Mouse (Mus musculus): Measurements from ENCODE around the gene Gatad1. TPM values are rescaled to one million over a fixed set of nuclear protein-coding genes. Genes with fewer than 3 reads are reported as not detected.

The Gatad1 gene
- total and polyA plus RNA-seq, 2 experiments from 2014 or later = 80.1 to 84.2 TPM

DNA sequence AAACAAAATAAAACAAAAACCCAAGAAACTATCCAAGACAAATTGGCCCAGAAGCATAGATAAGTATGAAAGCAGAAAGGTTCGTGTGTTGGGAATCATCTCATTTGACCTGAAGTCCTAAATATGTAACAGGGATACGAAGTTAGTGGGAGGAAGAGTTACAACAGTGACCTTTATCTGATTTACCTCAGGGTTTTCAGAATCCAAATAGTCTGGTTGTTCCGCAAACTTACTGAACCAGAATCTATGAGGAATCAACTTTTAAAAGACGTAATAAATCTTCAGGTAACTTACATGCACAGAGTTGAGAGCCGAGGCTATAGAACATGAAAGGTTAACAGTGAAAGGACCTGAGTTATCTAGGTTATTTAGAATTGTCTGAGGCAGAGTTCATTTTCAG, 58.2 kb downstream of the Gatad1 start:
- no peak for DNase-seq (ENCODE audit: low spot score)
- no peak overlapping the region for H3K9ac ChIP-seq (replicated peaks; ENCODE audit: low read length)
- H3K4me1 ChIP-seq (ENCODE audit: insufficient read depth, low read length) = peaks cover 5% of the 10 kb centered on the region; the same call in 1 of the 2 replicates
- no peaks in the 10 kb centered on the region for H3K27me3 ChIP-seq (ENCODE audit: insufficient read depth, low read length)
- TF ChIP-seq CTCF (IDR thresholded peaks at IDR 0.05; ENCODE audit: low read depth) = no peak
- no peak overlapping the region for H3K27ac ChIP-seq
- 92% methylated on average over 5 of the region's 5 CpGs for WGBS
- H3K36me3 ChIP-seq (ENCODE audit: insufficient read depth, low read length) = no peaks in the 10 kb centered on the region
- no peaks in the 10 kb centered on the region for H3K9me3 ChIP-seq (ENCODE audit: low read length)
- no peak overlapping the region for H3K4me3 ChIP-seq (ENCODE audit: low read length)
- H3K4me2 ChIP-seq (ENCODE audit: low read depth, low read length) = no peak overlapping the region
- no peak for ATAC-seq

DNA sequence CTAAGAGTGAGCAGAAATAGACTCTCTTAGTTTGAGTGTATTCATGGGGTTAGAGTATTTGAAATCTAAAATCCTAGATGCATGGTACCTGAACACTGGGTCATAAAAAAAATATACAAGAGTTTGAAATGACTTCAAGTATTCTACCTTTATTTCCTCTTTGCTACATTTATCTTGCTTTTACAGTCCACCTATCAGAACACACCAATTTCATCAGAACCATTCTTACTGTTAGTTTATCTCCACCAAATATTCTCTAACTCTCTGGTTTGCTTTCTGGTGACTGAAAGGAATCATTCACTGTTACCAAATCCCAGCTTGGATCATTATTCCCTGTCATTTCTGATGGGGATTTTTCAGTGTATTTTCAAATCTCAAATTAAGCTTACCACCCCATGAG, 59.8 kb downstream of the Gatad1 start:
- Histone ChIP-seq H3K4me3 (ENCODE audit: low read length) (peak overlapping the region; percentile 89), H3K9me3 (ENCODE audit: low read length) (no peaks in the 10 kb centered on the region), H3K27ac (no peak overlapping the region), H3K36me3 (ENCODE audit: insufficient read depth, low read length) (no peaks in the 10 kb centered on the region), H3K9ac (replicated peaks; ENCODE audit: low read length) (peak overlapping the region; percentile 80), H3K4me1 (ENCODE audit: insufficient read depth, low read length) (peaks cover 5% of the 10 kb centered on the region; the same call in 1 of the 2 replicates), H3K4me2 (ENCODE audit: low read depth, low read length) (peak overlapping the region; percentile 67), H3K27me3 (ENCODE audit: insufficient read depth, low read length) (no peaks in the 10 kb centered on the region)
- TF ChIP-seq CTCF (IDR thresholded peaks at IDR 0.05; ENCODE audit: low read depth) = no peak
- DNase-seq (ENCODE audit: low spot score) = no peak
- ATAC-seq = no peak

DNA sequence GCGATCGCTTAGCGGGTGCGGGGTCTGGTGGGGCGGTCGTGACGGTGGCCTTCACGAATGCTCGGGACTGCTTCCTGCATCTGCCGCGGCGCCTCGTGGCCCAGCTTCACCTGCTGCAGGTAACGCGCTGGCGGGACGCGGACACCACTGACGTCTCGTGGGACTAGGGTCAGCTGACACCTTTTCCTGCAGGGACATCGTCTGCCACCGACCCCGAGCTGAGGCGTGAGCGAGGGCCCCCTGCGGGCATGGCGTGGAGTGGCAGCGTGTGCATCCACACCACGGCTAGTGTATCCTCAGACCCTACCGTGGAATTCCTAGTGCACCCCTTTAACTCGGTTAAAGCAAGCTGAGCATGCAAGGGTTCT, 60.6 kb downstream of the Gatad1 start, which contains the start of gene Rbm48:
Rbm48 (minus strand) TSS at position 187 of the 368 bp plus-strand sequence.
- peak; percentile 76 for TF ChIP-seq CTCF (IDR thresholded peaks at IDR 0.05; ENCODE audit: low read depth)
- WGBS = under 1% methylated on average over 31 of the region's 31 CpGs

DNA sequence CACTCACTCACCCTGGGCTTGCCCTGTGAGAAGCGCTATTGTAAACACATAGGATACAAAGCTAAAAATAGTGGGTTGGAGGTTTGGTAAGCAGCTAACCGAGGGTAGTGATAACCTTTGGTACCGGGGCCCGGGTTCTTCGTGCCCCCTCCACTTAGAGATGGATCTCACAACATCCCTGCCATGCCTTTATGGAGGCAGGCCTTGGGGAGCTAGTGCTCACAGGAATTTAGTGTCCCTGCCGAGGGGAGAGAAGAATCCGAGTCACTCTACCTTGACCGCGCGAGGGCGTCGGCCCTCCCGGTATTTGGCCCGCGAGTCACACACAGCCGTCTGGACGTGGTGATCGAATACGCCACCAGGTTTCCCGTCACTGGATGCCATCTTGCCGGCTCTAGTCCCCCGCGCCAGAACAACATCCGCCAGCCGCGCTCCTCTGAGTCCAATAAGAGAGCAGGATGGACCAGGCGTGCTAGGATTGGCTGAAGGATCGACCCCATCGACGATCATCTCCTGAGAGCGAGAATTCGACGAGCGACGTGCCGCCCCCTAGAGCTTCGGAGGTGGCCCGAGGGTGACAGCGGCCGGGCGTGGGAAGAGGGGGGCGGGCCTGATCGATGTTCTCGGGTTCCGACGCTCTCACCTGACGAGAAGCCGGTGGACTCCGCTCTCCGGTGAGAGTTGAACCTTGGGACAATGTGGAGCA, 61.1 kb downstream of the Gatad1 start, which contains the start of gene Pex1:
Pex1 (plus strand) TSS at position 374 of the 706 bp plus-strand sequence.
- WGBS = under 1% methylated on average over 50 of the region's 50 CpGs
- no peaks in the 10 kb centered on the region for H3K9me3 ChIP-seq (ENCODE audit: low read length)
- H3K4me1 ChIP-seq (ENCODE audit: insufficient read depth, low read length) = peaks cover 5% of the 10 kb centered on the region; the same call in 1 of the 2 replicates
- H3K9ac ChIP-seq (replicated peaks; ENCODE audit: low read length) = peak within 1 kb of the TSS; percentile 80
- peak within 1 kb of the TSS; percentile 89 for H3K4me3 ChIP-seq (ENCODE audit: low read length)
- H3K27ac ChIP-seq = peak within 1 kb of the TSS; percentile 88
- TF ChIP-seq CTCF (IDR thresholded peaks at IDR 0.05; ENCODE audit: low read depth) = peak; percentile 43
- peaks cover 5% of the 10 kb centered on the region; the same call in 1 of the 2 replicates for H3K36me3 ChIP-seq (ENCODE audit: insufficient read depth, low read length)
- DNase-seq (ENCODE audit: low spot score) (peak; percentile 98), ATAC-seq (peak; percentile 98)
- peak within 1 kb of the TSS; percentile 72 for H3K4me2 ChIP-seq (ENCODE audit: low read depth, low read length)
- no peaks in the 10 kb centered on the region for H3K27me3 ChIP-seq (ENCODE audit: insufficient read depth, low read length)

More for the DNA sequence above, 60.6 kb downstream of the Gatad1 start, which contains the start of gene Rbm48:
- H3K9ac ChIP-seq (replicated peaks; ENCODE audit: low read length) = peak within 1 kb of the TSS; percentile 80
- peak within 1 kb of the TSS; percentile 72 for H3K4me2 ChIP-seq (ENCODE audit: low read depth, low read length)
- H3K27ac ChIP-seq = peak within 1 kb of the TSS; percentile 88
- no peaks in the 10 kb centered on the region for H3K9me3 ChIP-seq (ENCODE audit: low read length)
- H3K27me3 ChIP-seq (ENCODE audit: insufficient read depth, low read length) = no peaks in the 10 kb centered on the region
- peak; percentile 85 for ATAC-seq
- H3K36me3 ChIP-seq (ENCODE audit: insufficient read depth, low read length) = no peaks in the 10 kb centered on the region; the same call in 1 of the 2 replicates
- DNase-seq (ENCODE audit: low spot score) = peak; percentile 93
- peak within 1 kb of the TSS; percentile 89 for H3K4me3 ChIP-seq (ENCODE audit: low read length)
- peaks cover 5% of the 10 kb centered on the region; the same call in 1 of the 2 replicates for H3K4me1 ChIP-seq (ENCODE audit: insufficient read depth, low read length)

Small RNAs within 50 kb of the gene (microRNA-seq; reads per million reads assigned to microRNA genes)
- gene Gm22926 (0 reads per million in 2 experiments), gene Gm26238 (0 reads per million in 2 experiments)

Other genes with a start within 250 kb of the Gatad1 start
- gene Fam133b, start 113.4 kb downstream of the Gatad1 start, total RNA-seq (2014; rRNA removed) = 17.4 and 20.9 TPM in 2 replicates
- 25.6 and 28.0 TPM in 2 replicates for gene Fam133b, start 113.4 kb downstream of the Gatad1 start, polyA plus RNA-seq (2015; fragmentation: Nextera tagmentation; extraction: Ambion mirVana)
- 4.2 and 5.0 TPM in 2 replicates for gene 1700109H08Rik, start 85.6 kb downstream of the Gatad1 start, total RNA-seq (2014; rRNA removed)
- gene 1700109H08Rik, start 85.6 kb downstream of the Gatad1 start, polyA plus RNA-seq (2015; fragmentation: Nextera tagmentation; extraction: Ambion mirVana) = 3.2 and 3.8 TPM in 2 replicates
- gene Pex1, start 61.1 kb downstream of the Gatad1 start, total RNA-seq (2014; rRNA removed) = 15.1 and 15.5 TPM in 2 replicates
- 20.6 and 21.5 TPM in 2 replicates for gene Pex1, start 61.1 kb downstream of the Gatad1 start, polyA plus RNA-seq (2015; fragmentation: Nextera tagmentation; extraction: Ambion mirVana)
- 16.4 and 19.8 TPM in 2 replicates for gene Rbm48, start 60.6 kb downstream of the Gatad1 start, total RNA-seq (2014; rRNA removed)
- gene Rbm48, start 60.6 kb downstream of the Gatad1 start, polyA plus RNA-seq (2015; fragmentation: Nextera tagmentation; extraction: Ambion mirVana) = 16.2 and 18.1 TPM in 2 replicates
- not detected in 2 replicates for gene Tmbim7, start 6.0 kb downstream of the Gatad1 start, total RNA-seq (2014; rRNA removed)
- not detected in 2 replicates for gene Tmbim7, start 6.0 kb downstream of the Gatad1 start, polyA plus RNA-seq (2015; fragmentation: Nextera tagmentation; extraction: Ambion mirVana)
- 43.0 and 53.0 TPM in 2 replicates for gene Ankib1, start 145.7 kb upstream of the Gatad1 start, total RNA-seq (2014; rRNA removed)
- gene Ankib1, start 145.7 kb upstream of the Gatad1 start, polyA plus RNA-seq (2015; fragmentation: Nextera tagmentation; extraction: Ambion mirVana) = 15.1 and 16.3 TPM in 2 replicates
- gene Krit1, start 146.0 kb upstream of the Gatad1 start, total RNA-seq (2014; rRNA removed) = 23.7 and 33.0 TPM in 2 replicates
- 32.8 and 34.5 TPM in 2 replicates for gene Krit1, start 146.0 kb upstream of the Gatad1 start, polyA plus RNA-seq (2015; fragmentation: Nextera tagmentation; extraction: Ambion mirVana)
- gene Lrrd1, start 188.0 kb upstream of the Gatad1 start, total RNA-seq (2014; rRNA removed) = not detected in 2 replicates
- gene Lrrd1, start 188.0 kb upstream of the Gatad1 start, polyA plus RNA-seq (2015; fragmentation: Nextera tagmentation; extraction: Ambion mirVana) = 0.09 TPM in 1 of 2 replicates, not detected in the other
- 1.6 and 2.0 TPM in 2 replicates for gene Mterf1a, start 236.7 kb upstream of the Gatad1 start, total RNA-seq (2014; rRNA removed)
- 3.4 and 3.9 TPM in 2 replicates for gene Mterf1a, start 236.7 kb upstream of the Gatad1 start, polyA plus RNA-seq (2015; fragmentation: Nextera tagmentation; extraction: Ambion mirVana)